Mouse (Mus musculus) adrenal gland, postnatal 10 days (tissue): ENCODE results near the gene Zfp160. TPM values are rescaled to one million over a fixed set of nuclear protein-coding genes. Genes with fewer than 3 reads are reported as not detected.
"Not testable (repeated sequence)": the region's sequence is repeated elsewhere in the genome, so short reads cannot be mapped to it uniquely, and the experiment has no call there.

Experiments used
- DNase-seq: peaks from one replicate; pipeline ENCODE4 v3.0.0; 2021; ENCODE audit warnings: mixed read lengths
- long read RNA-seq, 2 experiments: library from polyadenylated mRNA; stranded (forward); transcript quantifications; one replicate each; pipeline ENCODE4 v2.0.0; 2021
- total RNA-seq, 2 experiments: library from RNA; stranded (reverse); gene quantifications; 2 replicates each; pipeline ENCODE4 v1.2.3; 2021

The Zfp160 gene
- total RNA-seq: 10 to 100 TPM; 13.7 to 22.3 TPM
- long read RNA-seq, experiment 1, partial matches to known transcripts: 2 of 7 reads
- long read RNA-seq, experiment 1, other reads (novel, unspliced or antisense): 4 of 7 reads
- long read RNA-seq, experiment 2, partial matches to known transcripts: 2 of 9 reads
- long read RNA-seq, experiment 2, other reads (novel, unspliced or antisense): 4 of 9 reads

DNA sequence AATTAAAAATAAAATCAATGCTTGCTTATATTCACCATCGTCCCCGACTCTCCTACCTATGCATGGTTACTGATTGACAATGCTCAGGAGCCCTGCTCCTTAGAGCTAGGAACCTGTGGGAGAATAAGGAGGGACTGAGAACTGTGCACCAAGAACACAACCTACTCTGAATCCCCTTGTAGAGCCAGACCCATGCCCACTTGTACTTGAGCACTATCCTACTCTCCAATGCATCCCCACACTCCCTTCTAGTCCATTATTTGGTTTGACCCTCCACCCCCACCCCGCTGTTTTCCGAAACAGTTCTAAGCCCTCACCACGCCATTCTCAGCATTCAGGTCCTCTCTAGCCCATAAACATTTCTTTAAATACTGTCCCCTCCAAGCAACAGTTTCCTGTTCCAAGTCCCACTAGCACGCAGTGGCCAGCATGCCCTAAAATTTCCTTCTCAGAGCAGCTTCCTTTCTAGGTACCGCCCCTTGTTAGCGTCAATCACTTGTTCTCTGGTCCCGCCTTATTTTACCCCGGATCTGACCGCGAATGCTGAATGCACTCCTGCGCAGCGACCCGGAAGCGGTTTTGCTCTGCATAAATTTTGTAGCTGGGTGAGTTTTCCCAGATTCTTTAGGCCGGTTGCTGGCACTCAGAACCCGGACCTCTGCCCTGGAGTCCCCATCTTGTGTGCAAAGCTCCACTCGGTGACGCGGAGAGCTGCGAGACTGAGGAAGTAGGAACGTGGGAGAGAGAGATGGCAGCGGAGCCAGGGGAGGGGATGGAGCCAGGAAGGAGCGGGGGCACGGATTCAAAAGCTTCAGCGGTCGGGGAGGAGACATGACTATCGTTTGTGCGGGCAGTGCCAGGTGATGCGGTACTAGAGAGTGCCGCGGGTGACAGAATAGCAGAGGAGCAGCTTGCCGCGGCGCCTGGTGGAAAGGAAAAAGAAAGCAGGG lies at the start of gene Zfp160:
Gene Zfp160 (plus strand): TSS at position 522 of the 950 bp plus-strand sequence.
- peak; percentile 90 for DNase-seq

DNA sequence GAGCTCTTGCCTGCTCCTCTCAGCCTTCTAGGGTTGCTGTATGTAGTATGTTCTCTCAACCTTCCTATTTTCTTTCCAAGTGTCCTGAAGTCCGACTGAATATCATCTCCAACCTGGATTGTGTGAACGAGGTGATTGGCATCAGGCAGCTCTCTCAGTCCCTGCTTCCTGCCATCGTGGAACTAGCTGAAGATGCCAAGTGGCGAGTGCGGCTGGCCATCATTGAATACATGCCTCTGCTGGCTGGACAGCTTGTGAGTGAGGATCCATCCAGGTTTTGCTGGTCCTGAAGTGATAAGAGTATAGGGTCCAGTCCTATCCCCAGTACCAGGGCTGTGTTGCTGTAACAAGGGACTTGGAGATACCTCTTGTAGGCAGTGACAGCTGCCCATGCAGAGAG lies 48.3 kb upstream of the Zfp160 start:
- DNase-seq: no peak

DNA sequence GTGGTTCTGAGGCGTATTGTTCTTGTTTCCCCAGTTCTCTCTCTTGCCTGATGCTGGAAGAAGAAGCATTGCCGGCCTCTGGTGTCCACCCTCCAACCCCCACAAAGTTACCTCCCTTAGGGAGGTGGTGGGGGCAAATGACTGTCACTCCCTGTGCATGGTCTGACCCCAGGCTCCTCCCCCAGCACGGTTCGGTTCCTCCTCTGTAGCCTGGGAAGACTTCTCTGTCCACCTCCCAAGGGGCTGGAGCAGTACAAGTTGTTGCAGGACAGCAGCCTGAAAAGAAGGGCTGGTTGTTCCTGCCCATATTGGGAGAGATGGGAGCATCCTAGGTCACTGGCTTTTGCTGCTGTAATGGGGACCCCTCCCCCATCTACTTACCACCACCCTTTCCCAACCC lies 43.3 kb upstream of the Zfp160 start:
- DNase-seq: no peak

- DNase-seq: no peak
Observed at GRCm38 (mm10) chr17:20966681-20967080, 42.0 kb upstream of the Zfp160 start.

- DNase-seq: no peak
Observed at GRCm38 (mm10) chr17:20993716-20994115, 15.0 kb upstream of the Zfp160 start.

DNA sequence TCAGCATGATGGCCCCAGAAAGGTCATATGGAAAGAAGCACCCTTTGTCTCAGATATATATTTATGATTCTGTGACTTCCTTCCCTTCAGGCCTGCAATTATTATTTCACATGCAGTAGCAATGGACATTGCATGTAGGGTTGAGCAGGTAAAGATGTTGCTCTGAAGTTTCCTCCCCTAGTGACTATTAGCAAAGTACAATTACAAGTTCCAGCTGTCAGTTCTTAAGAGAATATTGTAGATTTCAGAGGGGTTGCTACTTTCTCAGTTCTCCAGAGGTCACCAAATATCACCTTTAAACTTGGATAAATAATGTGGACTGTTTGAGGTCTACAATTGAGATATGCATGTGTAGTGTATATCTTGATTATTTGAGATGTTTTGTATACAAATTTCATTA lies 12.3 kb upstream of the Zfp160 start, which contains the start of gene Vmn1r233:
Gene Vmn1r233 (minus strand): TSS at position 101 of the 400 bp plus-strand sequence.
- DNase-seq: no peak

- DNase-seq: peak; percentile 13
Observed at GRCm38 (mm10) chr17:21009726-21010125, 1.0 kb downstream of the Zfp160 start.

DNA sequence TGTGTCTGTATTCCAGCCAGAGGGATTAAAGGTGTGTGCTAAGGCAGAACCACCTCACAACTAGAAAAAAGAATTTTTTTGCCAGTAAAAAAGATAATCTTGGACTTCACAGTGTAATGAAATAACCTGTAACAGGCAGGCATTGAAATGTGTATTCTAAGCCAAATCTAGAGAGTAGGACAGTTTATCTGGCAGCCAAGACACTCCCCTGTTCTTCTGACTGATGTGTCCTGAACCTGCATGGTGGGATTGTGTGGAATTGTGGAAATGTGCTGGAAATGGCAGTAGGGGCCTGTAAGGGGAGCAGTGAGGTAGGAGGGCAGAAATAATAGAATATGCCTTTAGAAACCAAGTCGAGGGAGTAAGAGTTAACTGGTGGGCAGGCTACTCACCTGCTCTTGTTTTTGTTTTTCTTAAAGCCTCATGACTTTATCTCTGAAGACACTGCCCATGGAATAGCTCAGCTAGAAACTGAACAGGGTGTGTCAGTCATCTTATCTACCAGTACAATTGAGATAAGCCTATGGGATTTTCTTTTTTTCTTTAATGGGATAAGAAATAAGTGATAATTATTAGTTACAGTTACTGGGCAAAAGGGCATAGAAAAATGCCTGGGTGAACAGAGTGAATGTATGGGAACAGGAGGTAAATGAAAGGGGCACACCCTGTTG lies 9.8 kb downstream of the Zfp160 start:
- no peak for DNase-seq

DNA sequence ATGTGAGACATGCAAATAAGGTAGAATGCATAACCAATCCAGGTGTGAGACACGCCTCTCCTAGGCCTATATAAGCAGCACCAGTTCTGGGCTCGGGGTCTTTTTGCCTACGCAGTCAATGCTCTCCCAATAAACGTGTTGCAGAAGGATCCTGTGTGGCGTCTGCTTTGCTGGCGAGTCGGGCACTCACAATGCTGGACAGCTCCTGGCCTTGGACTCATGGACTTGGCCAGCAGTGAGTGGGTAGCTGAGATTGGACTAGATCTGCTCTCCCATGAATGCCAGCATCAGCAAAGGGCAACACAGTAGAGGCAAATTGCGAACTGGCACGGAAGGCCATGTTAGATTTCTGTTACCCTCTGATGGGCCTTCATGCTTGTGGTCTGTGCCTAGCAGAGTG lies 39.3 kb downstream of the Zfp160 start:
- DNase-seq: not testable (repeated sequence)

DNA sequence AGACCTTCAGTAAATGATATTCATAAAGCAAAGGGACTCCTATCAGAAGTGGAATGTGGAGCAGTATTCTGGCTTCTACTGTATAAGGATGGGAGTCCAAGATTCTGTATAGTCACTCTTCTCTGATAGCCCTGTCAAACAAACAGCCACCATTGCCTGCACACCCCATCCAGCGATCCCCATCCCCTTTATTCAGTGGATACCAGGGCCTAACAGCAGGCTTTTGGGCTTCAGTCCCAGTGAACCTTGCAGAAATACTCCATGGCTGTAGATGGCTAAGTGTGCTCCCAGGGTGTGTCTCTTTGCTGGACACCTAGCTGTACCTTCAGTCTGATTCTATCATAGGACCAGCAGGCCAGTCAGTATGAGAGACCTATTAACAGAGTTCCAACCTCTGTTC lies 42.2 kb downstream of the Zfp160 start:
- no peak for DNase-seq

- DNase-seq: not testable (repeated sequence)
Observed at GRCm38 (mm10) chr17:21051341-21051740, 42.6 kb downstream of the Zfp160 start.

GRCm38 (mm10) chr17:21051919-21052318 lies 43.2 kb downstream of the Zfp160 start:
- DNase-seq: not testable (repeated sequence)

- DNase-seq: no peak
Observed at GRCm38 (mm10) chr17:21053267-21053666, 44.6 kb downstream of the Zfp160 start.

DNA sequence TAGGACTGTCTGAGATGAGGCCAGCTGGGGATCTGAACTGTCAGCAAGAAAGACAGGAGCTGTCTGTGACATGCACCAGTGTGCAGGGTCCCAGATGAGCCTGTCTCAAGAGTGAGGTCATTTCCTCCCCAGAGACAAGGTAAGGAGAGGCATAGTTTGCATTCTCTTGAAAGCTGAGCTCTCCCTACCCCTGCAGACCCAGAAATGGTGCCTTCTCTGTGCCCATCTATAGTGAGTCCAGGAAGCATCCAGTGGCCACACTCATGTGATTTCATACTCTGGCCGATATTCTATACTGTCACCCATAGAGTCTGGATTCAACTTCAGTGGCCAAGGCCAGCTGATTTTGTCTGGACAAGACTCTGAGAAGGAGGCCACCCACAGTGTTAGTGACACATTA lies 46.4 kb downstream of the Zfp160 start:
- DNase-seq: not testable (repeated sequence)

- no peak for DNase-seq
Observed at GRCm38 (mm10) chr17:21065501-21065900, 56.8 kb downstream of the Zfp160 start.

DNA sequence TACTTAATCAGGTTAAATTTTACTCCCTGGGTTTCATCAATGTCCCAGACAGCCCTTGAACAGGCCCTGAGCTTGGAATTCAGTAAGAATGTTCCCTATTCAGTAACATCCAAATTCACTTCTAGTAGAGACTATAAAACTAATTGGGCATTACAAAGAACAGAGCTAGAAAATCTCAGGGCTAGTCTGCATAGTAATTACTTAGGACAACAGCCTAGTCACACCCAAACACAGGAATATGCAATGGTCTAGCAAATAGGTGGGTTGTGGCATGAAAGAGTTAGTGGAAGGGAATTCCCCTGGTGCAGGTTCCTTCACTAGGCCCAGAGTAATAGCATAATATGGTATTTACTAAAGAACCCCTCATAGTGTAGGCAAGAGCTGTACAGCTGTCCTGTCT lies 58.3 kb downstream of the Zfp160 start:
- DNase-seq: no peak

GRCm38 (mm10) chr17:21069443-21069842 lies 60.7 kb downstream of the Zfp160 start:
- DNase-seq: not testable (repeated sequence)

- not testable (repeated sequence) for DNase-seq
Observed at GRCm38 (mm10) chr17:21070971-21071370, 62.3 kb downstream of the Zfp160 start.
